Mouse (Mus musculus): ENCODE measurements around the gene Tmcc1. TPM values are rescaled to one million over a fixed set of nuclear protein-coding genes. Genes with fewer than 3 reads are reported as not detected.
"Not testable (repeated sequence)": the region's sequence is repeated elsewhere in the genome, so short reads cannot be mapped to it uniquely, and the experiment has no call there.

The Tmcc1 gene
- total and polyA plus RNA-seq, 2 experiments, result 17.7 to 34.3 TPM

DNA sequence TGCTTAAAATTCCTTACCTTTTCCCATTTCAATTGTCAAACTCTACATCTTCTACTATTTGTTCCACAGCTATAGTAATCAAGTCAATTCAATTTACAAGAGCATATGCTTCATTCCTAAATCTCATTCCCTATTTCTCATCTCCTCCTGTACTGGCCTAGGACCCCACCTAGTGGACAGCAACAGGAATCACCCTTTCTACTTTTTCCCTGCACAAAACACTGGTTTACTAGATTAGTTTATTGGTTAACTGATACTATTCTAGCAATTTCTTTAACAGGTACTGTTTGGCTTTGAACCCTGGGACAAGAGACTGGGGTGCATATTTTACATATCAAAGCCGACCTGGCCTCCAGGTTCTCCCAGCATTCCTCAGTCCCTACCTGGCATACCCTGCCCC lies 64.6 kb downstream of the Tmcc1 start:
- no peak overlapping the region for H3K27ac ChIP-seq (replicated peaks; ENCODE audit: insufficient read depth, low read depth, low read length)
- H3K79me2 ChIP-seq (ENCODE audit: control insufficient read depth, insufficient read depth, low read length), result peaks cover 14% of the 10 kb centered on the region; the same call in 1 of the 2 replicates
- TF ChIP-seq CTCF (IDR thresholded peaks at IDR 0.05; ENCODE audit: low read depth, low read length), result no peak
- no peak for TF ChIP-seq POLR2A (IDR thresholded peaks at IDR 0.05; ENCODE audit: extremely low read depth, insufficient read depth, low read length)
- H3K4me3 ChIP-seq (ENCODE audit: insufficient read depth, low read depth, low read length), result no peak overlapping the region
- no peaks in the 10 kb centered on the region for H3K36me3 ChIP-seq (ENCODE audit: control insufficient read depth, insufficient read depth, low read length)
- peaks cover 12% of the 10 kb centered on the region for H3K4me1 ChIP-seq (ENCODE audit: control insufficient read depth, insufficient read depth, low read length)
- no peaks in the 10 kb centered on the region for H3K27me3 ChIP-seq (ENCODE audit: control insufficient read depth, insufficient read depth, low read length)
- peak; percentile 64 for DNase-seq (ENCODE audit: extremely low read depth, low read depth, low spot score)
- H3K9ac ChIP-seq (ENCODE audit: low read depth, low read length), result no peak overlapping the region
- WGBS, result 8% methylated on average over 1 of the region's 1 CpGs

DNA sequence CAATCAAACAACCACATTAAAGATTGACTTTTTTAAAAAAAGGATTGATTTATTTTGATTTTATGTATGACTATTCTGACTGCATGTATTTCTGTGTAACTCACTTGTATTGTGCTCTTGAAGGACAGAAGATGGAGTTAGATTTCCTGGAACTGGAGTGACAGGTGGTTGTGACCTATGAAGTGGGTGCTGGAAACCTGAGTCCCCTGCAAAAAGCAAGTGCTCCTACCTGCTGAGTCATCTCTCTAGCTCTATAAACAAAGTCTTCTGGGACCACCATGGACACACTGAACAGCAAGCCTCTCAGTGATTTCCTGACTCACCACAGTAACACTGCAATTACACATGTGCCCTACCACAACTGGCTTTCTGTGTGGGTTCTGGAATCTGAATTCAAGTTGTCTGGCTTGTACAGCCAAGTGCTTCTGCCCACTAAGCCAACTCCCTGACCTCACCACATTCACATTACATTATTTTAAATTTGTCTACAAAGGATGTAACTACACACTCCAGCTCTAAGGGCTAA lies 65.3 kb downstream of the Tmcc1 start:
- H3K27ac ChIP-seq (replicated peaks; ENCODE audit: insufficient read depth, low read depth, low read length), result peak overlapping the region; percentile 54
- TF ChIP-seq CTCF (IDR thresholded peaks at IDR 0.05; ENCODE audit: low read depth, low read length), result no peak
- no peak for TF ChIP-seq POLR2A (IDR thresholded peaks at IDR 0.05; ENCODE audit: extremely low read depth, insufficient read depth, low read length)
- DNase-seq (ENCODE audit: extremely low read depth, low read depth, low spot score), result no peak
- H3K27me3 ChIP-seq (ENCODE audit: control insufficient read depth, insufficient read depth, low read length), result no peaks in the 10 kb centered on the region
- peaks cover 14% of the 10 kb centered on the region; the same call in 1 of the 2 replicates for H3K79me2 ChIP-seq (ENCODE audit: control insufficient read depth, insufficient read depth, low read length)
- no peak overlapping the region for H3K4me3 ChIP-seq (ENCODE audit: insufficient read depth, low read depth, low read length)
- H3K9ac ChIP-seq (ENCODE audit: low read depth, low read length), result 0 out of 2 replicates have a peak overlapping the region, but pooled peaks have one; percentile 10
- H3K36me3 ChIP-seq (ENCODE audit: control insufficient read depth, insufficient read depth, low read length), result no peaks in the 10 kb centered on the region; the same call in 1 of the 2 replicates
- H3K4me1 ChIP-seq (ENCODE audit: control insufficient read depth, insufficient read depth, low read length), result peaks cover 12% of the 10 kb centered on the region

DNA sequence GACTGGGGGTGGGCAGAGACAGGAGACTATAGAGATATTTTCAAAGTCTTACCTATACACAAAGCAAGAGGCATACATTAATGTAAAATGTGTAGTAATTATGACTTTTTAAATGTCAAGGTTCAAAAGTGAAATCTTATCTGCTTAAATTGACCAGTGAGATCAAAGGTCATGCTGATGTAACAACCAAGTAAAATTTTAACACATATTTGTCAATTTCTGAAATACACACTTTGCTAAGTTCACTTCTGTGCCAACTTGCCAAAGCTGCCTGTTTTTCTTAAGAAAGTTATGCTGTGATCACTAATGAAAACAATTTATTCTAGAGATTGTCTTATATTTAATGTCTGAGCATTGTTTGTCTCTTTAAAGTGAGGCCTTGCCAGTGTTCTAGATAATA lies 66.7 kb downstream of the Tmcc1 start:
- Histone ChIP-seq H3K36me3 (ENCODE audit: control insufficient read depth, insufficient read depth, low read length) (no peaks in the 10 kb centered on the region; the same call in 1 of the 2 replicates), H3K27me3 (ENCODE audit: control insufficient read depth, insufficient read depth, low read length) (no peaks in the 10 kb centered on the region), H3K79me2 (ENCODE audit: control insufficient read depth, insufficient read depth, low read length) (peaks cover 14% of the 10 kb centered on the region; the same call in 1 of the 2 replicates), H3K4me1 (ENCODE audit: control insufficient read depth, insufficient read depth, low read length) (peaks cover 14% of the 10 kb centered on the region), H3K4me3 (ENCODE audit: insufficient read depth, low read depth, low read length) (no peak overlapping the region), H3K9ac (ENCODE audit: low read depth, low read length) (no peak overlapping the region), H3K27ac (replicated peaks; ENCODE audit: insufficient read depth, low read depth, low read length) (peak overlapping the region; percentile 88)
- TF ChIP-seq CTCF (IDR thresholded peaks at IDR 0.05; ENCODE audit: low read depth, low read length) (no peak), POLR2A (IDR thresholded peaks at IDR 0.05; ENCODE audit: extremely low read depth, insufficient read depth, low read length) (no peak)
- DNase-seq (ENCODE audit: extremely low read depth, low read depth, low spot score), result peak; percentile 95

DNA sequence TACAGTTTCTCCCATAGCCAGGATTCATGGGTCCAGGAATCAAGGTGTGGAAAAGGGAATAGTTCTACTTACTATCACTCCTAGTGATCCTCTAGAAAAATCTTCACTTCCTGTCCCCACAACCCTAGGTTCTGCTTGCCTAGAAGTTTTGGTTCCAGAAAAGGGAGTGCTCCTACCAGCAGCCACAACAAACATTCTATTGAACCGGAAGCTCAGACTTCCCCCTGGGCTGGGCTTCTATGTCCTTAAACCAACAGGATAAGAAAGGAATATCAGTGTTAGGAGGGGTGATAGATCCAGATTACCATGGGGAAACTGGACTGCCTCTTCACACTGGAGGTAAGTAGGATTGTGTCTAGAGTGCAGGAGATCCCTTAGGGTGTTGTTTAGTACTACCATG lies 70.4 kb downstream of the Tmcc1 start:
- peaks cover 15% of the 10 kb centered on the region for H3K4me1 ChIP-seq (ENCODE audit: control insufficient read depth, insufficient read depth, low read length)
- no peak overlapping the region for H3K9ac ChIP-seq (ENCODE audit: low read depth, low read length)
- TF ChIP-seq POLR2A (IDR thresholded peaks at IDR 0.05; ENCODE audit: extremely low read depth, insufficient read depth, low read length) (no peak), CTCF (IDR thresholded peaks at IDR 0.05; ENCODE audit: low read depth, low read length) (no peak)
- no peak overlapping the region for H3K27ac ChIP-seq (replicated peaks; ENCODE audit: insufficient read depth, low read depth, low read length)
- DNase-seq (ENCODE audit: extremely low read depth, low read depth, low spot score), result no peak
- 53% methylated on average over 1 of the region's 1 CpGs for WGBS
- peaks cover 12% of the 10 kb centered on the region; the same call in 1 of the 2 replicates for H3K79me2 ChIP-seq (ENCODE audit: control insufficient read depth, insufficient read depth, low read length)
- no peaks in the 10 kb centered on the region; the same call in 1 of the 2 replicates for H3K36me3 ChIP-seq (ENCODE audit: control insufficient read depth, insufficient read depth, low read length)
- no peaks in the 10 kb centered on the region for H3K27me3 ChIP-seq (ENCODE audit: control insufficient read depth, insufficient read depth, low read length)
- no peak overlapping the region for H3K4me3 ChIP-seq (ENCODE audit: insufficient read depth, low read depth, low read length)

DNA sequence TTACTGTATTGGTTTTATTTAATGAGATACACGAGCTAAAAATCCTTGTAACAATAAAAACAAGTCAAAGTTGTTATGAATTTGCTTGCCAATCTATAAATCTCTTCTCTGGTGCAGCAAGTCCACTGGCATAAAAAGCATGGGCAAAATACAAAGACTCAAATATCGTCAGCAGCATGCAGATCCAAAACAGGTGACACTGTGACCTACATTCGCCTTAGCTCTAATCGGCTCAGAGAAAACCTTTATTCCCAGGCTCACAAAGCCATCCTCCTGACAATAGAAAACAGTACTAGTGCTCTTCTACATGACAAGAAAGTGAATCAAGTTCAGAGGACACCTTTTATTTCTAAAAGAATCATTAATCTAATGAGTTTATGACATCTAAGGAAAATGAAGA lies 73.6 kb downstream of the Tmcc1 start:
- Histone ChIP-seq H3K27me3 (ENCODE audit: control insufficient read depth, insufficient read depth, low read length) (no peaks in the 10 kb centered on the region), H3K9ac (ENCODE audit: low read depth, low read length) (no peak overlapping the region), H3K4me1 (ENCODE audit: control insufficient read depth, insufficient read depth, low read length) (peaks cover 7% of the 10 kb centered on the region; the same call in 1 of the 2 replicates), H3K36me3 (ENCODE audit: control insufficient read depth, insufficient read depth, low read length) (no peaks in the 10 kb centered on the region; the same call in 1 of the 2 replicates), H3K79me2 (ENCODE audit: control insufficient read depth, insufficient read depth, low read length) (peaks cover 11% of the 10 kb centered on the region; the same call in 1 of the 2 replicates), H3K4me3 (ENCODE audit: insufficient read depth, low read depth, low read length) (no peak overlapping the region), H3K27ac (replicated peaks; ENCODE audit: insufficient read depth, low read depth, low read length) (no peak overlapping the region)
- TF ChIP-seq CTCF (IDR thresholded peaks at IDR 0.05; ENCODE audit: low read depth, low read length) (no peak), POLR2A (IDR thresholded peaks at IDR 0.05; ENCODE audit: extremely low read depth, insufficient read depth, low read length) (no peak)
- WGBS, result 23% methylated on average over 4 of the region's 4 CpGs
- DNase-seq (ENCODE audit: extremely low read depth, low read depth, low spot score), result peak; percentile 88

DNA sequence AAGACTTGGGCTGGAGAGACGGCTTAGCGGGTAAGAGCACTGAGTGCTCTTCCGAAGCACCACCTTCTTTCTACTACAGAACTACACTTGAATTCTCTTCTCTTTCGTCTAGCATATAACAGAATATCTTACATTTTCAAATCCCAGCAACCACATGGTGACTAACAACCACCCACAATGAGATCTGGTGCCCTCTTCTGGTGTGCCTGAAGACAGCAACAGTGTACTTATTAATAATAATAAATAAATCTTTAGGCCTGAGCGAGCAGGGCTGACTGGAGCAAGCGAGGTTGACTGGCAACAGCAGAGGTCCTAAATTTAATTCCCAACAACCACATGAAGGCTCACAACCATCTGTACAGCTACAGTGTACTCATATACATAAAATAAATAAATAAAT lies 76.7 kb downstream of the Tmcc1 start:
- H3K79me2 ChIP-seq (ENCODE audit: control insufficient read depth, insufficient read depth, low read length); H3K36me3 ChIP-seq (ENCODE audit: control insufficient read depth, insufficient read depth, low read length); H3K4me1 ChIP-seq (ENCODE audit: control insufficient read depth, insufficient read depth, low read length); H3K9ac ChIP-seq (ENCODE audit: low read depth, low read length); H3K4me3 ChIP-seq (ENCODE audit: insufficient read depth, low read depth, low read length); H3K27me3 ChIP-seq (ENCODE audit: control insufficient read depth, insufficient read depth, low read length); H3K27ac ChIP-seq (replicated peaks; ENCODE audit: insufficient read depth, low read depth, low read length); DNase-seq (ENCODE audit: extremely low read depth, low read depth, low spot score): not testable (repeated sequence)
- 94% methylated on average over 6 of the region's 6 CpGs for WGBS
